Mouse (Mus musculus) urinary bladder, postnatal 4 days (tissue): ENCODE results near the gene Ccno.
"Not testable (repeated sequence)": the region's sequence is repeated elsewhere in the genome, so short reads cannot be mapped to it uniquely, and the experiment has no call there.

Source experiments
- DNase-seq, 2 experiments: peaks; one replicate each; pipeline ENCODE4 v3.0.0; 2021 to 2022; ENCODE audit warnings: low spot score in 2 of 2

Gene Ccno

GRCm38 (mm10) chr13:113000576-113001318 lies 13.1 kb downstream of the Ccno start:
- DNase-seq, result no peak

DNA sequence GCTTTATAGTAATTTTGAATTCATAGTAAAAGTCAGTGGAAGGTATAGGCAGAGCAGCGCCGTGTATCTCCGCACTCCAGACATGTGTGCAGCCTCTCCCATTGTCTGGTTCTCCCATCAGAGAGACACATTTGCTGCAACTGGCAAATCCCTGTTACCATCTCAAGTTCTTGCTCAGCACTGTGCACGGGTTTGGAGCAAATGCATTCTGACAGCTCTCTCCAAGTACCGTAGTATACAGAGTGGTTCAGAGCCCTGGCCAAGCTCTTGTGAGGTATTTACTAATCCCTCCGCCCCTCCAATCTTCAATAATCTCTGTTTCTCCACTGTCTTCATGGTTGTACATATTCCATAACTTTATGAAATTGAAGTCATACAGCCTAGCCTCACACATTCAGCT lies 25.1 kb downstream of the Ccno start:
- no peak for DNase-seq

DNA sequence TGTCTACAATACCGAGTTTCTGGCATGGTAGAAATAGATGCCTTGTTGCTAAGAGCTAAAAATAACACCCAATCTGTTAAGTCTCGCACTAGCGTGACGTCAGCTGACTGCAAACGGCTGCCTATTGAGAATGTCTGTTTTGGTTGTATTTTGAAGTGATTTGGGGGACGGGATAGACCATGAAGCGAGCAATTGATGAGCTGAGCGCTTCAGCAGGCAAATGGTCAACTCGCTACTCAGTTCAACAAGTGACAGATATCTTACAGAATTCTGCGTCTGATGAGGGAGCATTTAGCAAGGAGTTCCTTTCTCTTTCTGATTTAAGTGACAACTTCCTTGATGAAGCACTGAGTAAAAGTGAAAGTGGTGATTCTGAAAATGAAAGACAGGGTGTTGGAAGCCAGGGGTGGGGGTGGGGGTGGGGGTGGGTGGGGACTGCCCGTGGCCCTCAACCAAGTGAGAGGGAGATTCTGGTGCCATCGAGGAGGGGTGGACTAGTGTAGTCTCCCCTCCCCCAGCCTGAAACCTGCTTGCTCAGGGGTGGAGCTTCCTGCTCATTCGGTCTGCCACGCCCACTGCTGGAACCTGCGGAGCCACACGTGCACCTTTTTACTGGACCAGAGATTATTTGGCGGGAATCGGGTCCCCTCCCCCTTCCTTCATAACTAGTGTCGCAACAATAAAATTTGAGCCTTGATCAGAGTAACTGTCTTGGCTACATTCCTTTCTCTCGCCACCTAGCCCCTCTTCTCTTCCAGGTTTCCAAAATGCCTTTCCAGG lies 25.8 kb downstream of the Ccno start:
- not testable (repeated sequence) for DNase-seq

DNA sequence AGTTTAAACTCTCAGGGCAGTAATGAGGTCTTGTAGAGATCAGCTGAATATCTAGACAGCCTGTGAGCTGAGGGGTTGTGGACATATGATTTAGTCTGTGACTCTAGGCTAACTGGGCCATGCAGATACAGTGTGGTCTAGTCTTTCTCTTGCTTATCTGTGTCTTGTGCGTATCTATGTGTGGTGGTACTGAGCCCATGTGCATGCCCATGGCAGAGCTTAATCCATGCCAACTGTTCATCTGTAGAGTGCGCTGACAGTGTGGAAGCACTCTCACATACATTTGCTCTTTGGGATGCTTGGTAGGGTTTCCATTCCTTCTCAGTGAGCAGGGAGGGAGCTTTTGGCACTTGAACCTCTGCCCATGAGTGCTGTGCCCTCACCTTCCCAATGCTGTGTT lies 33.9 kb downstream of the Ccno start:
- no peak for DNase-seq

GRCm38 (mm10) chr13:113022467-113022866 lies 34.9 kb downstream of the Ccno start:
- no peak for DNase-seq

DNA sequence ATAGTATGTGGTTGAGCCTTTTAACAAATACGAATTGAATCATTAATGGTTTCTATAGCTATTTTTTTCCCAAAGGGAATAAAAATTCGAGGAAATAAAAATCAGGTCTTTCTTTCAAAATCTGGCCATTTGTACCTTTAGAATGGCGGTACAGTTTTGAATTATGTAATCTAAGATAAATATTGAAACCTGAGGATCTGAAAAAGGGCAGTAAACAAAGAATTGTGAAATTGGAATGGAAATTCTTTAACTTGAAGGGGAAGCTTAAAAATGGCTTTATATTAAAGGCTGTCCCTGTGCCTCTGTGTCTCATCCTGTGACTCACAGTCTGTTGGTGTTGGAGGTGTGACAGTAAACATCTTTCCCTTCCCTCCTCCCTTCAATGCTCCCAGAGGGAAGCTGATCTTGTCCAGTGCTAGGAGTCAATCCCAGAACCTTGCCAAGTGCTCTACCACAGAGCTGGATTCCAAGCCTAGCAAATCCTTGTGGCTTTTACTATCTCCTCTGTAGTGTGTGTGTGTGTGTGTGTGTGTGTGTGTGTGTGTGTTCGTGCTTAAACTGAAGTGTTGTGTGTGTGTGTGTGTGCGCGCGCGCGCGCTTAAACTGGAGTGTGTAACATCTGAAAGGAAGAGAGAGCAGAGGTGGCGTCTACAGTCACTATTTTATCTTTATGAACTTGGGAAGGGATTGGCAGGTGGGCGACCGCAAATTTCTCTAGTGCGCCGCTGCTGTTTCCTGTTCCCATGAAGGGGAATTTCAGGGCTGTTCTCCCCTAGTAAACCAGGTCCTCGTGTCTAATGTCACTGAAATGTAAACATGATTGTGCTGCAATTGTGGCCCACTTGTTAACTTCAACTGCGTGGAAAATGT lies 35.9 kb downstream of the Ccno start:
- DNase-seq, result no peak

GRCm38 (mm10) chr13:113031351-113031750 lies 43.7 kb downstream of the Ccno start:
- no peak for DNase-seq

GRCm38 (mm10) chr13:113031792-113032571 lies 44.4 kb downstream of the Ccno start:
- DNase-seq, result no peak

- DNase-seq, result no peak
These were observed 45.2 kb downstream of the Ccno start for GRCm38 (mm10) chr13:113032831-113033230.

- no peak for DNase-seq
These were observed 46.8 kb downstream of the Ccno start for GRCm38 (mm10) chr13:113034271-113034886.

DNA sequence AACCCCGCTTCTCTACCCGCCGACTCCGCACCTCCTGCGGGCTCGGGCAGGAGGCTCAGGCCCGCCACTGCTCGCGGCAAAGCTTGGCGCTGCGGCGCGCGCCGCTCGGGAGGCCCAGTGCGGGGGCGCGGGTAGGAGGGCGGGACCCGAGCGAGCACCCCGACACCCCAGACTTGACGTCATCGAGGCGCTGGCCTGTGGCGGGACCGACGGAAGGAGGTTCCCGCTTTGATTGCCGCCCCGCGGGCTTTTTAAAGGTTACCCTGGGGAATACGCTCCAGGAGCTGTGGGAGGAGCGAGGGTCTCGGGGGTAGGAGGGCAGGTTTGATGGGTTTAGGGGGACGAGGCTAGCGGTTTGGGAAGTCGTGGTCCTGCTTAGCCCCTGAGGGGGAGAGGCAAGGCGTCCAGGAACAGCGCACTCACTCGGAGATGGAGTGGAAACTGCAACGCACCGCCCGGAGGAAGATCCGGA lies 47.4 kb downstream of the Ccno start, which contains the start of gene Cdc20b:
Gene Cdc20b, plus strand, starts transcription at position 162 of the 472 bp plus-strand sequence.
- peak; percentile 51 to 66 for DNase-seq

GRCm38 (mm10) chr13:113035852-113036251 lies 48.2 kb downstream of the Ccno start:
- peak in 1 of 2 experiments; percentile 43 for DNase-seq
